Mouse (Mus musculus) E14TG2a.4 (cell line): ENCODE data around the gene Creb3l4.
"Not testable (repeated sequence)": the region's sequence is repeated elsewhere in the genome, so short reads cannot be mapped to it uniquely, and the experiment has no call there.

ENCODE experiments used
- H3K27me3 ChIP-seq: 2 replicates; pipeline ENCODE4 v1.6.1; 2014; ENCODE audit warnings: low read length, control low read depth; ENCODE audit not compliant: insufficient read depth
- H3K36me3 ChIP-seq: 2 replicates; pipeline ENCODE4 v1.6.1; 2014; ENCODE audit warnings: low read length, control low read depth; ENCODE audit not compliant: insufficient read depth
- H3K4me1 ChIP-seq: replicated peaks from 2 replicates; pipeline ENCODE4 v1.6.1; 2014; ENCODE audit warnings: low read depth, low read length, control low read depth
- H3K4me3 ChIP-seq: replicated peaks from 2 replicates; pipeline ENCODE4 v1.5.1; 2014; ENCODE audit warnings: mild to moderate bottlenecking, low read length
- H3K9me3 ChIP-seq: 2 replicates; pipeline ENCODE4 v1.6.1; 2014; ENCODE audit warnings: low read length, control low read depth
- CTCF ChIP-seq: conservative IDR thresholded peaks from 2 replicates; pipeline ENCODE4 v1.5.1; 2014; ENCODE audit warnings: low read length
- NANOG ChIP-seq: IDR thresholded peaks from 2 replicates; pipeline ENCODE4 v1.6.1; 2014; ENCODE audit warnings: borderline replicate concordance, low read length, mixed read lengths
- POU5F1 ChIP-seq: IDR thresholded peaks from 2 replicates; pipeline ENCODE4 v1.6.1; 2014; ENCODE audit warnings: low read length, borderline replicate concordance

The Creb3l4 gene

GRCm38 (mm10) chr3:90242984-90243775 lies at the start of gene Creb3l4:
Gene Creb3l4, minus strand, starts transcription at chr3:90243512.
- Histone ChIP-seq H3K4me3 (peak within 1 kb of the TSS; percentile 73), H3K9me3 (no peaks in the 10 kb centered on the region), H3K4me1 (peaks cover 44% of the 10 kb centered on the region), H3K36me3 (no peaks in the 10 kb centered on the region), H3K27me3 (peaks cover 12% of the 10 kb centered on the region)
- TF ChIP-seq NANOG (no peak), POU5F1 (no peak), CTCF (no peak)

GRCm38 (mm10) chr3:90292345-90293275 lies 49.3 kb upstream of the Creb3l4 start, which contains the start of gene Gatad2b:
Gene Gatad2b, plus strand, starts transcription at chr3:90293178.
- peaks cover 26% of the 10 kb centered on the region for H3K36me3 ChIP-seq
- TF ChIP-seq POU5F1 (no peak), NANOG (peak; percentile 10; the same call in 1 of the 2 replicates)
- H3K9me3 ChIP-seq, result no peaks in the 10 kb centered on the region
- H3K27me3 ChIP-seq, result no peaks in the 10 kb centered on the region
- peaks cover 48% of the 10 kb centered on the region for H3K4me1 ChIP-seq
- peak within 1 kb of the TSS; percentile 94 for H3K4me3 ChIP-seq

- peaks cover 43% of the 10 kb centered on the region for H3K4me1 ChIP-seq
- no peak for TF ChIP-seq CTCF
- TF ChIP-seq POU5F1, result no peak
- no peak for TF ChIP-seq NANOG
Observed at GRCm38 (mm10) chr3:90291982-90292344, 48.7 kb upstream of the Creb3l4 start.

GRCm38 (mm10) chr3:90290602-90291001 lies 47.3 kb upstream of the Creb3l4 start:
- no peak overlapping the region for H3K4me3 ChIP-seq
- H3K9me3 ChIP-seq, result no peaks in the 10 kb centered on the region
- peaks cover 30% of the 10 kb centered on the region for H3K4me1 ChIP-seq
- H3K36me3 ChIP-seq, result peaks cover 9% of the 10 kb centered on the region
- H3K27me3 ChIP-seq, result no peaks in the 10 kb centered on the region
- TF ChIP-seq POU5F1 (no peak), NANOG (no peak), CTCF (no peak)

More at GRCm38 (mm10) chr3:90291982-90292344, 48.7 kb upstream of the Creb3l4 start:
- Histone ChIP-seq H3K4me3 (peak overlapping the region; percentile 87), H3K9me3 (no peaks in the 10 kb centered on the region), H3K27me3 (no peaks in the 10 kb centered on the region), H3K36me3 (peaks cover 21% of the 10 kb centered on the region)

GRCm38 (mm10) chr3:90289403-90289802 lies 46.1 kb upstream of the Creb3l4 start:
- peaks cover 18% of the 10 kb centered on the region for H3K4me1 ChIP-seq
- H3K4me3 ChIP-seq, result not testable (repeated sequence)

GRCm38 (mm10) chr3:90284150-90284549 lies 40.8 kb upstream of the Creb3l4 start:
- Histone ChIP-seq H3K36me3 (peaks cover 18% of the 10 kb centered on the region), H3K27me3 (no peaks in the 10 kb centered on the region), H3K9me3 (no peaks in the 10 kb centered on the region), H3K4me1 (no peaks in the 10 kb centered on the region; the same call in 1 of the 2 replicates), H3K4me3 (no peak overlapping the region)
- TF ChIP-seq NANOG, result no peak
- TF ChIP-seq POU5F1, result no peak
- TF ChIP-seq CTCF, result no peak

More at GRCm38 (mm10) chr3:90289403-90289802, 46.1 kb upstream of the Creb3l4 start:
- not testable (repeated sequence) for H3K9me3 ChIP-seq, H3K27me3 ChIP-seq, H3K36me3 ChIP-seq

GRCm38 (mm10) chr3:90280708-90281107 lies 37.4 kb upstream of the Creb3l4 start:
- Histone ChIP-seq H3K9me3 (no peaks in the 10 kb centered on the region), H3K36me3 (peaks cover 41% of the 10 kb centered on the region), H3K4me3 (no peak overlapping the region), H3K4me1 (peaks cover 25% of the 10 kb centered on the region), H3K27me3 (no peaks in the 10 kb centered on the region)
- no peak for TF ChIP-seq POU5F1
- TF ChIP-seq CTCF, result no peak
- TF ChIP-seq NANOG, result no peak

- Histone ChIP-seq H3K4me1 (peaks cover 29% of the 10 kb centered on the region), H3K27me3 (no peaks in the 10 kb centered on the region), H3K4me3 (no peak overlapping the region), H3K9me3 (no peaks in the 10 kb centered on the region), H3K36me3 (peaks cover 48% of the 10 kb centered on the region)
- TF ChIP-seq CTCF, result no peak
- no peak for TF ChIP-seq NANOG
- no peak for TF ChIP-seq POU5F1
Observed at GRCm38 (mm10) chr3:90279743-90280142, 36.4 kb upstream of the Creb3l4 start.
